Mouse (Mus musculus) lung, postnatal 25 days (tissue): Measurements from ENCODE around the gene Scamp4.

Experiments
- DNase-seq: peaks from one replicate; pipeline ENCODE4 v3.0.0; 2022; ENCODE audit warnings: low spot score

The Scamp4 gene

GRCm38 (mm10) chr10:80653156-80653720 lies 50.6 kb downstream of the Scamp4 start:
- no peak for DNase-seq

GRCm38 (mm10) chr10:80654866-80655265 lies 52.2 kb downstream of the Scamp4 start:
- no peak for DNase-seq

GRCm38 (mm10) chr10:80655406-80656129 lies 52.9 kb downstream of the Scamp4 start:
- no peak for DNase-seq

GRCm38 (mm10) chr10:80656130-80656862 lies 53.6 kb downstream of the Scamp4 start:
- peak; percentile 96 for DNase-seq

- no peak for DNase-seq
These were observed 54.4 kb downstream of the Scamp4 start, which contains the start of gene Btbd2 for GRCm38 (mm10) chr10:80656863-80657623. Gene Btbd2, minus strand, starts transcription at chr10:80657071.

- no peak for DNase-seq
These were observed 55.6 kb downstream of the Scamp4 start for GRCm38 (mm10) chr10:80658194-80658840.

GRCm38 (mm10) chr10:80658841-80659202 lies 56.1 kb downstream of the Scamp4 start:
- DNase-seq: no peak

- DNase-seq: peak; percentile 76
These were observed 56.5 kb downstream of the Scamp4 start for GRCm38 (mm10) chr10:80659213-80659612.

- peak; percentile 57 for DNase-seq
These were observed 58.5 kb downstream of the Scamp4 start for GRCm38 (mm10) chr10:80661149-80661548.

GRCm38 (mm10) chr10:80663485-80664196 lies 61.0 kb downstream of the Scamp4 start:
- no peak for DNase-seq

GRCm38 (mm10) chr10:80664197-80665015 lies 61.7 kb downstream of the Scamp4 start:
- DNase-seq: peak; percentile 96

GRCm38 (mm10) chr10:80665016-80665380 lies 62.3 kb downstream of the Scamp4 start:
- DNase-seq: peak; percentile 87
